ENCODE assay signal across 10 mouse cellular contexts in genomic region chr17:5000001-5000400, GRCm38 (mm10). TPM values are rescaled to one million over a fixed set of nuclear protein-coding genes. Genes with fewer than 3 reads are reported as not detected.
A peak's percentile ranks its signal among the peaks of the same experiment; 100 is the strongest.
DNase-seq lines count a peak whose midpoint lies in the region; ATAC-seq and TF ChIP-seq lines count a peak whose summit lies in the region.
"Had no signal": no experiment of that assay in that cellular context is flagged by ENCODE, and none has a peak within 500 bp of the region (broad histone marks: within the 10 kb centered on the region; RNA-seq: fewer than 3 reads in every experiment).

No protein-coding gene starts in this region.

- DNase-seq in gastrocnemius, adult 2 months: no peak
- DNase-seq in gastrocnemius, adult 18-20 months (ENCODE audit: low spot score): no peak
- DNase-seq in neural tube, embryonic 11.5 days (ENCODE audit: low spot score): no peak
- DNase-seq in neural tube, embryonic 10.5 days (ENCODE audit: extremely low spot score, low spot score): no peak
- no peak for DNase-seq in midbrain, embryonic 10.5 days (ENCODE audit: low spot score)
- DNase-seq in layer of hippocampus, adult 8-10 months (ENCODE audit: low spot score in 2 of 2): no peak
- DNase-seq in gastrocnemius, postnatal 4 days (ENCODE audit: low spot score in 2 of 2): no peak
- DNase-seq in frontal cortex, postnatal 10 days (ENCODE audit: low spot score in 2 of 2): no peak
- DNase-seq: B cell, adult 2 months had no signal

- intact Hi-C loops in gastrocnemius, adult 2 months (cut with DNase I): loop anchor here (5.0 kb wide), 1 partner anchor 132 kb away; no protein-coding TSS in a partner anchor

- H3K36me3 ChIP-seq in neural tube, embryonic 11.5 days (ENCODE audit: control insufficient read depth, insufficient read depth, low read length): no peaks in the 10 kb centered on the region
- H3K36me3 ChIP-seq in midbrain, embryonic 10.5 days: no peaks in the 10 kb centered on the region

- no peaks in the 10 kb centered on the region for H3K27me3 ChIP-seq in neural tube, embryonic 11.5 days (ENCODE audit: control insufficient read depth, insufficient read depth, low read length)
- H3K27me3 ChIP-seq in midbrain, embryonic 10.5 days (ENCODE audit: low read depth, poor library complexity, severe bottlenecking): no peaks in the 10 kb centered on the region

- peak overlapping the region; percentile 99 for H3K27ac ChIP-seq in gastrocnemius, adult 2 months
- H3K27ac ChIP-seq in neural tube, embryonic 11.5 days (ENCODE audit: low read depth, low read length): no peak overlapping the region
- H3K27ac ChIP-seq in midbrain, embryonic 10.5 days (replicated peaks): no peak overlapping the region

- no peak for TF ChIP-seq CTCF in gastrocnemius, adult 2 months (IDR thresholded peaks at IDR 0.05)

- no peak overlapping the region for H3K9ac ChIP-seq in neural tube, embryonic 11.5 days (ENCODE audit: low read length)

- H3K9me3 ChIP-seq in neural tube, embryonic 11.5 days (ENCODE audit: control insufficient read depth, low read length): no peaks in the 10 kb centered on the region
- no peaks in the 10 kb centered on the region for H3K9me3 ChIP-seq in midbrain, embryonic 10.5 days (replicated peaks)

- no peak for ATAC-seq in neural tube, embryonic 11.5 days (ENCODE audit: insufficient read depth, low FRiP score, low TSS enrichment)

- 67% methylated on average over 10 of the region's 10 CpGs for WGBS in neural tube, embryonic 11.5 days
- 76% methylated on average over 10 of the region's 10 CpGs for WGBS in midbrain, embryonic 10.5 days

- H3K4me3 ChIP-seq in gastrocnemius, adult 2 months: peak overlapping the region; percentile 51
- H3K4me3 ChIP-seq in neural tube, embryonic 11.5 days (ENCODE audit: low read depth, low read length): no peak overlapping the region; the same call in 1 of the 2 replicates
- peak overlapping the region; percentile 29; the same call in 1 of the 2 replicates for H3K4me3 ChIP-seq in midbrain, embryonic 10.5 days

- H3K4me1 ChIP-seq in neural tube, embryonic 11.5 days (ENCODE audit: control insufficient read depth, insufficient read depth, low read length): peaks cover 48% of the 10 kb centered on the region
- peaks cover 75% of the 10 kb centered on the region for H3K4me1 ChIP-seq in midbrain, embryonic 10.5 days

- H3K4me2 ChIP-seq in neural tube, embryonic 11.5 days (ENCODE audit: low read depth): peak overlapping the region; percentile 22; the same call in 1 of the 2 replicates
- H3K4me2 ChIP-seq: heart, embryonic 11.5 days had no signal

RNA-seq across cellular contexts. Expression of gene Arid1b, which starts 5.9 kb away (rescaled TPM):
- total RNA-seq in gastrocnemius, adult 2 months (2021): 10 to 100 TPM; 35.1 to 35.6 TPM
- 10 to 100 TPM; 35.4 to 37.0 TPM for total RNA-seq in gastrocnemius, adult 18-20 months (2021)
- 14.3 and 15.3 TPM in 2 replicates for polyA plus RNA-seq in neural tube, embryonic 11.5 days (2014; fragmentation: Nextera tagmentation; extraction: Ambion mirVana)
- 8.9 and 10.8 TPM in 2 replicates for polyA plus RNA-seq in midbrain, embryonic 10.5 days (2016; fragmentation: Nextera tagmentation; extraction: Ambion mirVana)
- 100 to 1,000 TPM in 3 of 4 experiments, 10 to 100 TPM in 1; 88.8 to 107 (median 100) TPM for total RNA-seq in layer of hippocampus, adult 8-10 months (2022)
- total RNA-seq in gastrocnemius, postnatal 4 days (2021): 10 to 100 TPM; 52.9 to 53.0 TPM
